Mouse (Mus musculus) testis, adult 2 months (tissue): ENCODE data around the gene Mybpc3. TPM values are rescaled to one million over a fixed set of nuclear protein-coding genes. Genes with fewer than 3 reads are reported as not detected.
A peak's percentile ranks its signal among the peaks of the same experiment; 100 is the strongest.

Source experiments
- H3K27ac ChIP-seq: fragments of 200-500 bp; 2 replicates; pipeline ENCODE4 v1.5.1; 2012; ENCODE audit warnings: low read depth, low read length; ENCODE audit not compliant: control insufficient read depth, insufficient read depth
- H3K27me3 ChIP-seq: fragments of 200-500 bp; 2 replicates; pipeline ENCODE4 v1.6.1; 2012; ENCODE audit warnings: mild to moderate bottlenecking, low read length, moderate library complexity; ENCODE audit not compliant: control insufficient read depth, insufficient read depth
- H3K36me3 ChIP-seq: fragments of 200-500 bp; 2 replicates; pipeline ENCODE4 v1.6.1; 2012; ENCODE audit warnings: mild to moderate bottlenecking, low read length; ENCODE audit not compliant: control insufficient read depth, insufficient read depth
- H3K4me1 ChIP-seq: fragments of 200-500 bp; 2 replicates; pipeline ENCODE4 v1.6.1; 2012; ENCODE audit warnings: low read length; ENCODE audit not compliant: control insufficient read depth, insufficient read depth
- H3K4me3 ChIP-seq: fragments of 200-500 bp; 2 replicates; pipeline ENCODE4 v1.5.1; 2012; ENCODE audit warnings: low read depth, mild to moderate bottlenecking, low read length, moderate library complexity, mixed read lengths; ENCODE audit not compliant: control insufficient read depth
- CTCF ChIP-seq: fragments of 200-500 bp; IDR thresholded peaks from 2 replicates; pipeline ENCODE4 v1.5.1; 2012; ENCODE audit warnings: low read depth, mild to moderate bottlenecking, inconsistent platforms, low read length, moderate library complexity; ENCODE audit not compliant: control insufficient read depth, insufficient read depth, insufficient replicate concordance
- POLR2A ChIP-seq: fragments of 200-500 bp; IDR thresholded peaks from 2 replicates; pipeline ENCODE4 v1.6.1; 2012; ENCODE audit warnings: low read depth, mild to moderate bottlenecking, inconsistent platforms, low read length, moderate library complexity; ENCODE audit not compliant: control insufficient read depth
- polyA plus RNA-seq: library from polyadenylated mRNA; depleted of rRNA; stranded (reverse); fragments of >200 nt; gene quantifications from 2 replicates; pipeline ENCODE4 v1.2.3, GENCODE M21; 2012; rRNA removed

Mybpc3 gene
- polyA plus RNA-seq, 1 experiment, result 0.04 TPM

DNA sequence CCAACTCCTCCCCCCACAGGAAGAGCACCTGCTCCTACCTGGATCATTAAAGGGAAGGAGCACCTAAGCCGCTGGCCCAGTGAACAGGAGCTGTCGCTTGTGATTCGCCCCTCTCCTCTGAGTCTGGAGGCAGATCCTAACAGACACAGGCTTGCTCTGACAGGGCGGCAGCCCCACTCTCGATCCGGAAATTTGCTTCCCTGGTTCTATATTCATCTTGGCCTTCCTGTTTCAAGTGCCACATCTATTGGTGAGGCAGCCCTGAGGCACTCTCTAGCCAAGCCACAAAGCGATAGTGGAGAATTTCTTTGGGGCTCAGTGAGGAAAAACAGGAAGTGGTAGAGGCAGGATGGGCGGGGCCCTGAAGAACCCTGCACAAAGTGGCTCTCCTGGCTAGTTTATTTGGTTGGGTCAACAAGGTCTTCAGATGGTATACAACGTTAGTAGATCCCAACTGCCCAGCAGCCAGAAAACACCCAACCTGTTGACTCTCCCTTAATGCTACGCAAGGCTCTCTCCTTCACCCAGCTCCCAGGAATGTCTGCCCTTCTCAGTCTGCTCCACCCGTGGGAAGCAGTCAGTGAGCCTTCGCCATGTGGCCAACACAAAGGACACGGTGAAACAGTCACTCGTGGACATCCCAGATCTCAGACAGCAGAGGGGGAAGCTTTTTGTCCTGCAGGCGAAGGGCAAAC, 65.9 kb downstream of the Mybpc3 start, which contains the start of gene Madd:
Gene Madd (minus strand): TSS at position 127 of the 695 bp plus-strand sequence.
- H3K4me3 ChIP-seq, result peak within 1 kb of the TSS; percentile 88
- H3K36me3 ChIP-seq, result no peaks in the 10 kb centered on the region

More for the DNA sequence above, 65.9 kb downstream of the Mybpc3 start, which contains the start of gene Madd:
- TF ChIP-seq CTCF (no peak), POLR2A (no peak)
- peaks cover 14% of the 10 kb centered on the region for H3K4me1 ChIP-seq
- no peaks in the 10 kb centered on the region for H3K27me3 ChIP-seq
- H3K27ac ChIP-seq, result peak within 1 kb of the TSS; percentile 92

Other genes starting within 250 kb of the Mybpc3 start
- gene C1qtnf4, start 232.3 kb upstream of the Mybpc3 start, polyA plus RNA-seq, result 390 and 487 TPM in 2 replicates
- 34.5 and 35.5 TPM in 2 replicates for gene Kbtbd4, start 213.4 kb upstream of the Mybpc3 start, polyA plus RNA-seq
- gene Ndufs3, start 213.3 kb upstream of the Mybpc3 start, polyA plus RNA-seq, result 139 and 170 TPM in 2 replicates
- 19.1 and 19.8 TPM in 2 replicates for gene Celf1, start 177.8 kb upstream of the Mybpc3 start, polyA plus RNA-seq
- gene Rapsn, start 82.5 kb upstream of the Mybpc3 start, polyA plus RNA-seq, result 6.7 and 7.1 TPM in 2 replicates
- 435 and 494 TPM in 2 replicates for gene Psmc3, start 64.1 kb upstream of the Mybpc3 start, polyA plus RNA-seq
- 65.7 and 67.9 TPM in 2 replicates for gene Slc39a13, start 47.7 kb upstream of the Mybpc3 start, polyA plus RNA-seq
- 2.5 and 2.9 TPM in 2 replicates for gene Spi1, start 35.8 kb upstream of the Mybpc3 start, polyA plus RNA-seq
- 9.0 and 11.4 TPM in 2 replicates for gene Madd, start 65.7 kb downstream of the Mybpc3 start, polyA plus RNA-seq
- 20.0 and 22.8 TPM in 2 replicates for gene Nr1h3, start 84.7 kb downstream of the Mybpc3 start, polyA plus RNA-seq
- gene Acp2, start 84.7 kb downstream of the Mybpc3 start, polyA plus RNA-seq, result 11.9 and 12.0 TPM in 2 replicates
- gene Ddb2, start 118.8 kb downstream of the Mybpc3 start, polyA plus RNA-seq, result 13.2 and 13.7 TPM in 2 replicates
- gene Pacsin3, start 137.8 kb downstream of the Mybpc3 start, polyA plus RNA-seq, result 3.9 and 5.7 TPM in 2 replicates
- 29.1 and 34.6 TPM in 2 replicates for gene Arfgap2, start 146.8 kb downstream of the Mybpc3 start, polyA plus RNA-seq